Mouse (Mus musculus) hindbrain, embryonic 11.5 days (tissue): ENCODE measurements around the gene Wfs1. TPM values are rescaled to one million over a fixed set of nuclear protein-coding genes. Genes with fewer than 3 reads are reported as not detected.
"Not testable (repeated sequence)": the region's sequence is repeated elsewhere in the genome, so short reads cannot be mapped to it uniquely, and the experiment has no call there.

Experiments used
- ATAC-seq: fragments of 200-750 bp; cut with Nextera tagmentation; 2 replicates; pipeline ENCODE4 v1.8.0; 2017; ENCODE audit warnings: mild to moderate bottlenecking, moderate TSS enrichment, moderate library complexity; ENCODE audit not compliant: low FRiP score
- DNase-seq: peaks from one replicate; pipeline ENCODE4 v3.0.0-alpha.2; 2015; ENCODE audit warnings: low spot score
- H3K27ac ChIP-seq: fragments of 300-500 bp; sonication (generic); 2 replicates; pipeline ENCODE4 v1.5.1; 2014; ENCODE audit warnings: mild to moderate bottlenecking, low read depth, low read length
- H3K27me3 ChIP-seq: fragments of 300-500 bp; sonication (generic); 2 replicates; pipeline ENCODE4 v1.6.1; 2014; ENCODE audit warnings: mild to moderate bottlenecking, low read length, moderate library complexity, mixed read lengths; ENCODE audit not compliant: control insufficient read depth, insufficient read depth
- H3K36me3 ChIP-seq: fragments of 300-500 bp; sonication (generic); 2 replicates; pipeline ENCODE4 v1.6.1; 2014; ENCODE audit warnings: mild to moderate bottlenecking, low read length, moderate library complexity, mixed read lengths; ENCODE audit not compliant: control insufficient read depth, insufficient read depth
- H3K4me1 ChIP-seq: fragments of 300-500 bp; sonication (generic); replicated peaks from 2 replicates; pipeline ENCODE4 v1.6.1; 2014; ENCODE audit warnings: low read length, mixed read lengths; ENCODE audit not compliant: control insufficient read depth, insufficient read depth
- H3K4me2 ChIP-seq: fragments of 300-500 bp; sonication (generic); replicated peaks from 2 replicates; pipeline ENCODE4 v1.6.1; 2014; ENCODE audit warnings: mild to moderate bottlenecking, low read depth, low read length
- H3K4me3 ChIP-seq: fragments of 300-500 bp; sonication (generic); 2 replicates; pipeline ENCODE4 v1.5.1; 2014; ENCODE audit warnings: low read depth, low read length
- H3K9ac ChIP-seq: fragments of 300-500 bp; sonication (generic); 2 replicates; pipeline ENCODE4 v1.6.1; 2014; ENCODE audit warnings: low read depth, low read length
- H3K9me3 ChIP-seq: fragments of 300-500 bp; sonication (generic); 2 replicates; pipeline ENCODE4 v1.6.1; 2016; ENCODE audit warnings: low read length; ENCODE audit not compliant: control insufficient read depth
- WGBS: fragments of 180-500 bp; shearing (Covaris S2); extraction: QIAGEN DNeasy Blood & Tissue Kit; methylation state at CpG from one replicate; pipeline ENCODE4 v1.1.7; 2014; 5-methylcytosine and 5-hydroxymethylcytosine counted together
- polyA plus RNA-seq: library from polyadenylated mRNA; unstranded; fragments of >200 nt; fragmentation: Nextera tagmentation; extraction: Ambion mirVana; gene quantifications from 2 replicates; pipeline ENCODE4 v1.2.1, GENCODE M21; 2014

Wfs1 gene
- polyA plus RNA-seq, 1 experiment from 2014 or later, result 6.0 TPM

DNA sequence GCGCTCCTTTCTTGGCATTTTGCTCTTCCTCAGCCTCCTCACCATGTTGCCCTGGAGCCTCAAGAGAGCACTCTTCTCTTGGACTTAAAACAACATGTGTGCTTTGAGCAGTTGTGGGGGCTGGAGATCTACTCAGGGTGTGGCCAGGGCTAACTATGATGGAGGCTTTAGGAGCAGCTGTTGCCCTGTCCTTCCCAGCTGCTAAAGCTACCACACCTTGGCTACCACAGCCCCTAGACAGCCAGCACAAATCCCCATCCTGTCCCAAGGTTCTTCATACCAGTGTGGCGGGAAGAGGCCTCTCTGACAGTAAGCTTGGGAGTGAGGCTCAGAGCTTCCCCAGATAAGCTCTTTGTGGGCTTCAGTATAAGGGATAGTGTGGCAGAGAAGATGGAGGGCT is 43.3 kb downstream of the Wfs1 start:
- Histone ChIP-seq H3K4me1 (no peaks in the 10 kb centered on the region), H3K36me3 (no peaks in the 10 kb centered on the region), H3K9ac (no peak overlapping the region), H3K4me3 (no peak overlapping the region), H3K27ac (no peak overlapping the region), H3K9me3 (no peaks in the 10 kb centered on the region), H3K27me3 (no peaks in the 10 kb centered on the region), H3K4me2 (no peak overlapping the region)
- DNase-seq (no peak), ATAC-seq (no peak)
- WGBS, result 84% methylated on average over 2 of the region's 2 CpGs

GRCm38 (mm10) chr5:36945102-36945701 is 43.8 kb downstream of the Wfs1 start:
- Histone ChIP-seq H3K27ac (no peak overlapping the region), H3K9me3 (no peaks in the 10 kb centered on the region), H3K4me1 (no peaks in the 10 kb centered on the region), H3K36me3 (no peaks in the 10 kb centered on the region), H3K4me3 (no peak overlapping the region), H3K4me2 (no peak overlapping the region), H3K9ac (no peak overlapping the region), H3K27me3 (no peaks in the 10 kb centered on the region)
- DNase-seq, result peak; percentile 17
- peak; percentile 44; the same call in 1 of the 2 replicates for ATAC-seq
- WGBS, result 50% methylated on average over 8 of the region's 8 CpGs

- Histone ChIP-seq H3K4me3 (no peak overlapping the region), H3K27me3 (no peaks in the 10 kb centered on the region), H3K9ac (no peak overlapping the region), H3K4me2 (no peak overlapping the region), H3K36me3 (no peaks in the 10 kb centered on the region), H3K4me1 (no peaks in the 10 kb centered on the region), H3K27ac (no peak overlapping the region), H3K9me3 (no peaks in the 10 kb centered on the region)
- DNase-seq (no peak), ATAC-seq (no peak)
- WGBS, result 74% methylated on average over 5 of the region's 5 CpGs
These were observed 44.5 kb downstream of the Wfs1 start for GRCm38 (mm10) chr5:36944552-36944951.

DNA sequence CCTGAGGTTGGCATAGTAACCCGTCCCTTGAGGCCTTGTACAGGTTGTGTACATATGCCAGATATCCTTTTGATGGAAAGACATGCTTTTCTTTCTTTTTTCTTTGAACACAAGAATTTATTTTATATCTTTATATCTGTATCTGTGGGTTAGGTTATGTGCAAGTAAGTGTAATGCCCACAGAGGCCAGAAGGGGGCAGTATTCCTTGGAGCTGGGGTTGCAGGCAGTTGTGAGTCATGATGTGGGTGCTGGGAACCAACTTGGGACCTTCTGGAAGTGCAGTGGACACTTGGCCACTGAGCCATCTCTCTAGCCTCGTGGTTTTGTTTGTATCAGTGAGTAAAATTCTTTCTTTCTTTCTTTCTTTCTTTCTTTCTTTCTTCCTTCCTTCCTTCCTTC is 46.6 kb downstream of the Wfs1 start:
- no peak overlapping the region for H3K9ac ChIP-seq
- WGBS, result 88% methylated on average over 2 of the region's 2 CpGs
- H3K36me3 ChIP-seq, result no peaks in the 10 kb centered on the region
- no peaks in the 10 kb centered on the region for H3K9me3 ChIP-seq
- DNase-seq (no peak), ATAC-seq (no peak)
- no peaks in the 10 kb centered on the region for H3K27me3 ChIP-seq
- no peaks in the 10 kb centered on the region for H3K4me1 ChIP-seq
- H3K27ac ChIP-seq, result no peak overlapping the region
- no peak overlapping the region for H3K4me3 ChIP-seq
- no peak overlapping the region for H3K4me2 ChIP-seq

DNA sequence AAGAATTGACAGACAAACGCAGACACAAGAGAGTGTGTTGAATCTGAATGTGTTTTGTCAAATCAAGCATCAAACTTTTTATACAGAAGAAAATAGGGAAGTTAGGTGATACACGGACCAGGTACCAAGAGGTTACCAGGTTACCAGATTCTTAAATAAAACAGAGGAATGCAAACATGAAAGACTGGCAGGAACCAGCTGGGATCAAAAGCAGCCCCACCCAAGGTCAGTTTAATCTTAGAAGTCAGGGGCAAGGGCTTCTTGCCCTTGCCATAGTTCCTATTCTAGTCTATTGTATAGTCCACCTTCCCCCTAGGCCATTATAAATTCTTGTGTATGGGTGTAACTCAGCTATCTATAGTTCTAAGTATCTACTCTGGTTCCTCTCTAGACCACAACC is 50.0 kb downstream of the Wfs1 start:
- not testable (repeated sequence) for H3K4me3 ChIP-seq, H3K36me3 ChIP-seq, H3K27ac ChIP-seq, DNase-seq, H3K4me1 ChIP-seq, H3K9me3 ChIP-seq, H3K4me2 ChIP-seq, H3K9ac ChIP-seq, ATAC-seq, H3K27me3 ChIP-seq
- 83% methylated on average over 2 of the region's 2 CpGs for WGBS

DNA sequence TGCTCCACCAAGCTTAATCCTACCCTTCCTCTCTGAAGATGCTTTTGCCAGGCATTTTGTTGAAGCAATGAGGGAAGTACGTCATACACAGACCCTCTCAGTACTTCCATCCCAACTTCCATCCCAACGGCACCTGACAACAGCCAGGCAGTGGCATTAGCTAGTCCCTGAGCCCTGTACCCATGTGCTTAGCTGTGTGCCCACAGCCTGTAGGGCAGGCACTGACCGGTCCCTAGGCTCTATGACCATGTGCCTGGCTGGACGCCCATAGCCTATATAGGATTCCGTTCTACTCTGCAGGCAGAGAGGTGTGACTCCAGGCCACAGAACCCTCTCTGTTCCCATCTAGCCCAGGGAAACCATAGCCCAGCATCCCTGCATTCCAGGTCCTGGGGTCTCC is 51.0 kb downstream of the Wfs1 start:
- H3K9me3 ChIP-seq, result no peaks in the 10 kb centered on the region

DNA sequence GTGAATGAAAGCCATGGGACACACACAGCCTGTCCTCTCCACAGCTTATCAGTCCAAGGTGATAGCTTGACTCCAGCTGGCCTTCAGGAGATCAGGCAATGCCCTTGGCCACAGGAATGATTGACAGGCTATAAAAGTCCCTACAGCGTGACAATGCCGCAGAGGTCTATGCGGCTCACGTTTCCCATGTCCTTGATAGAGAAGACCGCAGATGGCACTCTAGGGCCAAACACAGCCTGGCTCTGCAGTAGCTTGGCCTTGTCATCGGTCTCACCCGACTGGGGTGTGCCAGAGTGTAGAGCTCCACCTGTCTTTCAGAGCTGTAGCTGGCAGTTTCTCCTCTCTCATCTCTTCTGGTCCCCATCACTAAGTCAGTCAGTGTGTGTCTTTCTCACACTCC is 52.5 kb downstream of the Wfs1 start:
- H3K9me3 ChIP-seq, result no peaks in the 10 kb centered on the region
- H3K4me1 ChIP-seq, result no peaks in the 10 kb centered on the region
- ATAC-seq (no peak), DNase-seq (no peak)
- H3K9ac ChIP-seq, result no peak overlapping the region
- 81% methylated on average over 7 of the region's 7 CpGs for WGBS
- no peak overlapping the region for H3K4me3 ChIP-seq
- H3K4me2 ChIP-seq, result no peak overlapping the region
- H3K27ac ChIP-seq, result no peak overlapping the region
- no peaks in the 10 kb centered on the region for H3K36me3 ChIP-seq
- no peaks in the 10 kb centered on the region for H3K27me3 ChIP-seq

More for the DNA sequence above, 51.0 kb downstream of the Wfs1 start:
- no peak overlapping the region for H3K9ac ChIP-seq
- no peak overlapping the region for H3K27ac ChIP-seq
- 94% methylated on average over 5 of the region's 5 CpGs for WGBS
- no peak for ATAC-seq
- H3K27me3 ChIP-seq, result no peaks in the 10 kb centered on the region
- H3K4me3 ChIP-seq, result no peak overlapping the region
- no peaks in the 10 kb centered on the region for H3K4me1 ChIP-seq
- DNase-seq, result no peak
- no peaks in the 10 kb centered on the region for H3K36me3 ChIP-seq
- no peak overlapping the region for H3K4me2 ChIP-seq

GRCm38 (mm10) chr5:36935486-36936473 is 53.2 kb downstream of the Wfs1 start:
- no peak overlapping the region for H3K4me2 ChIP-seq
- no peaks in the 10 kb centered on the region for H3K36me3 ChIP-seq
- no peaks in the 10 kb centered on the region for H3K27me3 ChIP-seq
- DNase-seq (peak; percentile 47), ATAC-seq (peak; percentile 63; the same call in 1 of the 2 replicates)
- H3K4me3 ChIP-seq, result no peak overlapping the region
- H3K9ac ChIP-seq, result no peak overlapping the region
- H3K4me1 ChIP-seq, result no peaks in the 10 kb centered on the region
- no peak overlapping the region for H3K27ac ChIP-seq
- 63% methylated on average over 17 of the region's 17 CpGs for WGBS
- no peaks in the 10 kb centered on the region for H3K9me3 ChIP-seq

DNA sequence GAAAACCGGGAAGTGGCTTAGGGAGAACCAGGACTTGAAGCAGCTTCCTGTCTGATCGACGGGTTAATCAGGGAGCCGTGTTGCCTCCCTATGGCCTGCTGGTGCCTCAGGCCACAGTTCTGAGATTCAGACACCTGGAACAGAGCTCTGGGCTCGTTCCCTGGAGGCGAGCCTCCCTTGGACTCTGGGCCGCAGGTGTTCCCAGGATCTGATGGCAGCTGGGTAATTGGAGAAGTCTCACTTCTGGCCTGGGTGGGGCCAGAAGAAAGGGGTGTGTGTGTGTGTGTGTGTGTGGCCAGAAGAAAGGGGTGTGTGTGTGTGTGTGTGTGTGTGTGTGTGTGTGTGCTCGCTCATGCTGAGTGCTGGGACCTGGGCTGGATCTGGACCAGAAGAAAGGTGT is 55.6 kb downstream of the Wfs1 start:
- no peak for DNase-seq
- no peak overlapping the region for H3K4me2 ChIP-seq
- no peaks in the 10 kb centered on the region for H3K27me3 ChIP-seq
- WGBS, result 54% methylated on average over 7 of the region's 8 CpGs
- ATAC-seq, result no peak
- no peak overlapping the region for H3K9ac ChIP-seq
- no peaks in the 10 kb centered on the region for H3K4me1 ChIP-seq
- H3K9me3 ChIP-seq, result no peaks in the 10 kb centered on the region
- H3K4me3 ChIP-seq, result no peak overlapping the region
- H3K36me3 ChIP-seq, result no peaks in the 10 kb centered on the region
- H3K27ac ChIP-seq, result no peak overlapping the region
